Mouse (Mus musculus) embryonic facial prominence, embryonic 15.5 days (tissue): Measurements from ENCODE around the gene Cox7a2l. TPM values are rescaled to one million over a fixed set of nuclear protein-coding genes. Genes with fewer than 3 reads are reported as not detected.

Experiments used
- ATAC-seq: fragments of 200-750 bp; cut with Nextera tagmentation; 2 replicates; pipeline ENCODE4 v1.8.0; 2017; ENCODE audit warnings: low read depth, moderate TSS enrichment; ENCODE audit not compliant: insufficient number of reproducible peaks, low FRiP score, low TSS enrichment
- H3K27ac ChIP-seq: fragments of 300-500 bp; sonication (generic); replicated peaks from 2 replicates; pipeline ENCODE4 v1.5.1; 2015; ENCODE audit warnings: mild to moderate bottlenecking, inconsistent platforms
- H3K27me3 ChIP-seq: fragments of 300-500 bp; sonication (generic); 2 replicates; pipeline ENCODE4 v1.6.1; 2015; ENCODE audit warnings: inconsistent platforms
- H3K36me3 ChIP-seq: fragments of 300-500 bp; sonication (generic); 2 replicates; pipeline ENCODE4 v1.6.1; 2015; ENCODE audit warnings: mild to moderate bottlenecking, inconsistent platforms
- H3K4me1 ChIP-seq: fragments of 300-500 bp; sonication (generic); 2 replicates; pipeline ENCODE4 v1.6.1; 2015; ENCODE audit warnings: inconsistent platforms
- H3K4me2 ChIP-seq: fragments of 300-500 bp; sonication (generic); replicated peaks from 2 replicates; pipeline ENCODE4 v1.6.1; 2015; ENCODE audit warnings: mild to moderate bottlenecking, inconsistent platforms
- H3K4me3 ChIP-seq: fragments of 300-500 bp; sonication (generic); replicated peaks from 2 replicates; pipeline ENCODE4 v1.5.1; 2015; ENCODE audit warnings: mild to moderate bottlenecking, inconsistent platforms
- H3K9ac ChIP-seq: fragments of 300-500 bp; sonication (generic); 2 replicates; pipeline ENCODE4 v1.6.1; 2015; ENCODE audit warnings: inconsistent platforms
- H3K9me3 ChIP-seq: fragments of 300-500 bp; sonication (generic); replicated peaks from 2 replicates; pipeline ENCODE4 v1.6.1; 2016; ENCODE audit warnings: inconsistent platforms
- WGBS: fragments of 180-500 bp; shearing (Covaris S2); methylation state at CpG from one replicate; pipeline ENCODE4 v1.1.7; 2015; 5-methylcytosine and 5-hydroxymethylcytosine counted together
- polyA plus RNA-seq: library from polyadenylated mRNA; unstranded; fragments of >200 nt; fragmentation: Nextera tagmentation; extraction: Ambion mirVana; gene quantifications from 2 replicates; pipeline ENCODE4 v1.2.1, GENCODE M21; 2015

Cox7a2l gene
- polyA plus RNA-seq = 163 and 167 TPM in 2 replicates

DNA sequence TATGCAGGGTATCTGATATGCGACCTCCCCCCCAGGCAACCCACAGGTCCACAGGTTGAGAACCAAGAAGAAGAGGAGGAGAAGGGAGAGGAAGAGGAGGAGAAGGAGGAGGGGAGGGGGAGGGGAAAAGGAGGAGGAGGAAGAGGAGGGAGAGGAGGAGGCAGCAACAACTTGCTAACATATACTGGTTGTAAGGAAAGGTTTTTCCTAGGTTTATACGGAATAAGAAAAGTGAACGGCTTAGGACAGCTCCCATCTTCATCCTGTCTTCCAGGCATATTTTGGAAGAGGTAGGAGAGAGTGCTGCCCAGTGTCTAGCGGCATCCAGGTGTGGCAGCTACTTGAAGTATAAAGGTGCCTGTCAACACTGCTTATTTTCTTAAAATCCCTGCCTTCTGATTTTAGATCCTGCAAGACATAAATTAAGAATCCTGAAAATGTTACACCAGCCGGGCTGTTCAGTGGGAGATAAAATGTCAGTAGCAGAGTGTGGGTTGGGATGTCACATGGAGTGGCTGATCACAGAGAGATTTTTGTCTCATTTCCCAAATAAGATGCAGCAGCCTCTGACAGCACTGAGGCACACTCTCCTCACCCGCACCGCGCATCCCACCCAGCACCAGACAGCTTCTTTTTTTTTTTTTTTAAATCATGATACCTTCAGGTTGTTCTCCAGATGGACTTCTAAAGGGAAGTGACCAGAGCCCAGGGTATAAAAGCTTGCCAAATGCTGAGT, at the start of gene Cox7a2l:
Cox7a2l (minus strand) TSS at position 51 of the 736 bp plus-strand sequence.
- Histone ChIP-seq H3K4me1 (peaks cover 16% of the 10 kb centered on the region), H3K4me3 (no peak within 1 kb of the TSS), H3K36me3 (no peaks in the 10 kb centered on the region), H3K27ac (no peak within 1 kb of the TSS), H3K9me3 (no peaks in the 10 kb centered on the region), H3K9ac (no peak within 1 kb of the TSS), H3K27me3 (no peaks in the 10 kb centered on the region), H3K4me2 (no peak within 1 kb of the TSS)
- ATAC-seq = no peak
- WGBS = 87% methylated on average over 8 of the region's 8 CpGs

DNA sequence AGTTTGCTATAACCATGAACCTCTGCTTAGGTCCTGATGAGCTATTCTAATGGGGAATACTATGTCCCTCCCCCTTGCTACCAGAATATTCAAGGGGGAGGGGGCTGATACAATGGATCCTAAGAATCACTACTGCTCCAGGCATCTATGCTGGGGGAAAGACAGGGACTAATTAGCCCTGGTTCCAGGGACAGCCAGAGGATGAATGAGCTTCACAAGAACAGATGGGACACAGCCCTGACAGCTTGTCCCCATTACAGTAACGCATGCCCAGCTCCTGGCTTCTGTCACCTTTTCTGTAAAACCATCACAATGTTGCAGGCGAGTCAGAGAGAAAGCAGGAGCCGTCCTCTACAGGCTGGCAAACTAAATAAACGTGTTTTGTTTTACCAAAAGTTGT, 48.4 kb upstream of the Cox7a2l start:
- peaks cover 4% of the 10 kb centered on the region; the same call in 1 of the 2 replicates for H3K4me1 ChIP-seq
- H3K9me3 ChIP-seq = no peaks in the 10 kb centered on the region
- no peak overlapping the region for H3K4me3 ChIP-seq
- WGBS = 30% methylated on average over 4 of the region's 4 CpGs
- H3K36me3 ChIP-seq = no peaks in the 10 kb centered on the region
- H3K27ac ChIP-seq = no peak overlapping the region
- H3K27me3 ChIP-seq = no peaks in the 10 kb centered on the region
- no peak for ATAC-seq
- no peak overlapping the region for H3K9ac ChIP-seq
- no peak overlapping the region for H3K4me2 ChIP-seq

DNA sequence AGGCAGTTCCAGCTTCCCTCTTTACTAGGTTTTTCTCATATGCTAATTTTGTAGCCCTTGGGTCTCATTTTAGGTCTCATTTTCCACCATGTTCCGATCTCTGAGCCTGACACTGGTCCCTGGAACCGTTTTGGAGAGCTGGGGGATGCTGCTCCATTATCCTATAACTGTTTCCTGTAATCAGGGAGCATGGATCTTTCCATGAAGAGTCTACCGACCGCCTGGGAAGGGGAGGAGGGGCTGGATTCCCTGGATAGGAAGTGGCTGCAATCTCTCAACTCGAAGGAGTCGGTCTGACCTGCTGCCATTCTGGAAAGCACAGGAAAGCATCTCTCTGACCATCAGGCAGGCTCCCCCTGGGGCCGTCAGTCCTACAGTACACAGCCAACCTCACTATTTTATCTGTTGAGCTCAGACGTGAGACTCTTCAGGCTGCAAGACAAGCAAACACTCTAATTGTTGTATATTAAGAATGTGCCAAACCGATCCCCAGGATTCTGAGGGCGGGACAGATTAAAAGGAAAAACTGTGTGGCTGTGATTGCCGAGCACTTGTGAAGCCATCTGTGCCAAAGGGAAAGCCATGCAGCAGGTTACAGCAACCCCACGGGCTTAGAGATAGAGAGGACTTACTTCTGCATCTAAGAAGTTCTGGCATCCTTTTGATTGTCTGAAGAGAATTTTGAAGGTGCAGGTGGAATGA, 47.1 kb upstream of the Cox7a2l start:
- peak overlapping the region; percentile 24; the same call in 1 of the 2 replicates for H3K4me2 ChIP-seq
- WGBS = 42% methylated on average over 12 of the region's 12 CpGs

DNA sequence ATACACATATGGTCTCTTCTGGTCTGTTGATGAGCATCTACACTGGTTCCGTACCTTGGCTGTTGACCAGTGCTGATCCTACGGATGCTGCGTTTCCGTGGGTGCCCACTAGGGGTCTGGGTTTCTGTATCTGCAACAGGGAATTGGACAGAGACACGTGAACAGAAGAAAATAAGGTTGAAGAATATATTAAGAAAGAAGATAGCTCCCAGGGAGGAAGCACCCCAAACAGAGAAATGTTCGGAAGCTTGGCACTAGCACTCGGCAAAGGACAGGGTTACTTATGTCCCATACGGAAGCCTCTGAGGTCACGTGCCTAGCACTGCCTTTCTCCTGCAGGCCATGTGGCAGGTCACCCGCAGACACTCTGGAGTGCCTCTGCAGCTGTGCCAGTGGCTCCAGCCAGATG, 46.6 kb upstream of the Cox7a2l start:
- H3K9ac ChIP-seq = no peak overlapping the region
- no peaks in the 10 kb centered on the region for H3K9me3 ChIP-seq
- peaks cover 4% of the 10 kb centered on the region; the same call in 1 of the 2 replicates for H3K4me1 ChIP-seq
- 38% methylated on average over 10 of the region's 10 CpGs for WGBS
- no peaks in the 10 kb centered on the region for H3K27me3 ChIP-seq
- H3K36me3 ChIP-seq = no peaks in the 10 kb centered on the region
- peak overlapping the region; percentile 24; the same call in 1 of the 2 replicates for H3K4me2 ChIP-seq
- ATAC-seq = no peak
- no peak overlapping the region for H3K27ac ChIP-seq
- H3K4me3 ChIP-seq = peak overlapping the region; percentile 20; the same call in 1 of the 2 replicates

More for the DNA sequence above, 47.1 kb upstream of the Cox7a2l start:
- ATAC-seq = no peak
- H3K27ac ChIP-seq = no peak overlapping the region
- no peaks in the 10 kb centered on the region for H3K9me3 ChIP-seq
- no peaks in the 10 kb centered on the region for H3K36me3 ChIP-seq
- no peaks in the 10 kb centered on the region for H3K27me3 ChIP-seq
- peak overlapping the region; percentile 20; the same call in 1 of the 2 replicates for H3K4me3 ChIP-seq
- H3K4me1 ChIP-seq = peaks cover 4% of the 10 kb centered on the region; the same call in 1 of the 2 replicates
- no peak overlapping the region for H3K9ac ChIP-seq

DNA sequence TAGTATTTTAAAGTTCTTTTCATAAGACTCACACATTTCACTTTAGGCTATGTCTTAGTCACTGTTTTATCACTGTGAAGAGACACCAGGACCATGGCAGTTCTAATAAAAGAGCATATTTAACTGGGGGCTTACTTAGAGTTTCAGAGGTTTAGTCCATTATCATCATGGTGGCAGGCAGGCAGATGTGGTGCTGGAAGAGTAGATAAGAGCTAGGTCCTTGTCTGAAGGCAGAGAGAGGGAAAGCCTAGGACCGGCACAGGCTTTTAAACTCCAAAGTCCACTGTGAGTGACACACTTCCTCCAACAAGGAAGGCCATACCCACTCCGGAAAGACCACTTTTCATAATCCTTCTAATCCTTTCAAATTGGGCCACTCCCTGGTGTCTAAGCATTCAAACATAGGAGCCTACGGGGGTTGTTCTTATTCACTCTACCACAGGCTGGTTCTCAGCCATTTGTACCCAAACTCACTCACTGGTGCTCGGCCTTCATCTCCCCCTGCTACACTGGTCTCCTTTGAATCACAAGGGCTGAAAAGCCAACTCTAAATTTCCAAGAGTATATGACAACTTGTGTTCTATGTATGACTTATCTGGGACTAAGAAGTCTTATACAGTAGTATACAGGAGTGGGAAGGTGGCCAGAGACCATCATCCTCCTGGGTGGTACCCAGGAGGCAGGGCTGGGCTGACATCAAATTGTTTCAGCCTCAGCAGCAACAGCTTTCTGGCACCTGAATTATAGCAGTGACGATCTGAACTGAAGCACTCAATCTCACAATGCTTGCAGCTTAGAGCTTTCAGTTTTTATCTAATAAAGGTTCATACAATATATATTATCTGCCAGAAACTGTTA, 45.3 kb upstream of the Cox7a2l start:
- 89% methylated on average over 5 of the region's 5 CpGs for WGBS
- H3K4me3 ChIP-seq = no peak overlapping the region
- no peak for ATAC-seq

DNA sequence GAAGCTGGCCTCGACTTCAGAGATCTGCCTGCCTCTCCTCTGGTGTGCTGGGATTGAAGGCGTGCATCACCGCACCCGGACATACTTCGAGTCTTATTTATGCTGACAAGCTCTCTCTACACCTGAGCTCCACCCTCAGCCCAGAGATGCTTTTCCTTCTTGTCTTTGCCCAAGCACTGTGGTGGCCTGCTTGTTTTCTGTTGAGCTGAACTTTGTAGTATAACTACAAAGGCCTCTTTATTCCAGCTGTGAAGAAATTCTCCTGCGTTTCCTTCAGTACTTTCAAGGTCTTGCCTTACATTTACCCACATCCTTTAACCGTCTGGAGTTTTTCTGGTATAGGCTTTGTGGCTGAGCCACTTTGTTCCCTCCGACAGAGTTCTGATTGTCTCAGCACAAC, 42.0 kb upstream of the Cox7a2l start:
- no peak overlapping the region for H3K27ac ChIP-seq
- H3K4me1 ChIP-seq = no peaks in the 10 kb centered on the region; the same call in 1 of the 2 replicates
- H3K36me3 ChIP-seq = no peaks in the 10 kb centered on the region
- H3K9me3 ChIP-seq = no peaks in the 10 kb centered on the region
- H3K4me2 ChIP-seq = no peak overlapping the region
- H3K4me3 ChIP-seq = no peak overlapping the region
- no peak overlapping the region for H3K9ac ChIP-seq
- 54% methylated on average over 8 of the region's 8 CpGs for WGBS
- H3K27me3 ChIP-seq = no peaks in the 10 kb centered on the region
- ATAC-seq = no peak

More for the DNA sequence above, 45.3 kb upstream of the Cox7a2l start:
- H3K27ac ChIP-seq = no peak overlapping the region
- H3K27me3 ChIP-seq = no peaks in the 10 kb centered on the region
- no peak overlapping the region for H3K4me2 ChIP-seq
- H3K9me3 ChIP-seq = no peaks in the 10 kb centered on the region
- peaks cover 4% of the 10 kb centered on the region; the same call in 1 of the 2 replicates for H3K4me1 ChIP-seq
- H3K9ac ChIP-seq = no peak overlapping the region
- H3K36me3 ChIP-seq = no peaks in the 10 kb centered on the region

DNA sequence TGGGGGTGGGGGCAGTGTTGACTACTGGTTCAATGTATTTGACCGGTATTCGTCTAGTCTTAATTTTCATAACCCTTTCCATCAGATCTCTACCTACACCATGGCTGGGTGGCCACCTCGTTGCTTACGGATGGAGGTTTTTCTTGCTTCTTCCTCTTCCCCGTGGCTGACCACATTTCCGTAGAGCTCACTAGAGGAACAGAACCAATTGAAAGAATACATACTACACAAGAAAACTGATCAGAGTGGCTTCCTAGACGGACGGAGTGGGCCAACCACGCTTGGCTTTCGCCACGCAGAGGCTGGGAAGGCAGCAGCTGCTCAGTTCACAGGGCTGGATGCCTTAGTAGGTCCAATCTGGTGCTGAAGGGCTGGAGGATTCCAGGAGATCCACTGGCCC, 38.7 kb upstream of the Cox7a2l start:
- Histone ChIP-seq H3K27me3 (no peaks in the 10 kb centered on the region), H3K4me1 (no peaks in the 10 kb centered on the region), H3K9me3 (no peaks in the 10 kb centered on the region), H3K4me3 (no peak overlapping the region), H3K4me2 (no peak overlapping the region), H3K36me3 (no peaks in the 10 kb centered on the region), H3K9ac (no peak overlapping the region), H3K27ac (no peak overlapping the region)
- no peak for ATAC-seq
- WGBS = 93% methylated on average over 11 of the region's 11 CpGs

DNA sequence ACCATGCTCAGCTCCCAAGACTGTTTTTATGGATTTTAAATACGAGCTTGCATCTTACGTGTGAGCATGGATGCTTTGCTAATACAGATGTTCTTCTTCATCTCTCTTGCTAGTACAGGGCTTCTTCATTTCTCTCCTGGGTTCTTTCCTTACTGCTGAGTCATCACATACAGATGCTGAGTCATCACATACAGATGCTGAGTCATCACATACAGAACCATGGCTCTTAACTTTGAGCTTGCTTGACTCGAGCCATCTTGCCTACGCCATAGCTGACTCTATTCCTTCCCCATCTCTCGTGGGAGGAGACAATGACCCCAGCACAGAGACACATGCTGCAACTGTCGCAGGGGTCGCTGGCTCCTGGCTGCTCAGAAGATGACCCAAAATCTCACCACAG, 37.9 kb upstream of the Cox7a2l start:
- no peak overlapping the region for H3K4me3 ChIP-seq
- no peak overlapping the region for H3K4me2 ChIP-seq
- no peaks in the 10 kb centered on the region for H3K27me3 ChIP-seq
- H3K4me1 ChIP-seq = no peaks in the 10 kb centered on the region
- no peak overlapping the region for H3K27ac ChIP-seq
- ATAC-seq = no peak
- no peak overlapping the region for H3K9ac ChIP-seq
- 88% methylated on average over 7 of the region's 7 CpGs for WGBS
- no peaks in the 10 kb centered on the region for H3K9me3 ChIP-seq
- no peaks in the 10 kb centered on the region for H3K36me3 ChIP-seq

DNA sequence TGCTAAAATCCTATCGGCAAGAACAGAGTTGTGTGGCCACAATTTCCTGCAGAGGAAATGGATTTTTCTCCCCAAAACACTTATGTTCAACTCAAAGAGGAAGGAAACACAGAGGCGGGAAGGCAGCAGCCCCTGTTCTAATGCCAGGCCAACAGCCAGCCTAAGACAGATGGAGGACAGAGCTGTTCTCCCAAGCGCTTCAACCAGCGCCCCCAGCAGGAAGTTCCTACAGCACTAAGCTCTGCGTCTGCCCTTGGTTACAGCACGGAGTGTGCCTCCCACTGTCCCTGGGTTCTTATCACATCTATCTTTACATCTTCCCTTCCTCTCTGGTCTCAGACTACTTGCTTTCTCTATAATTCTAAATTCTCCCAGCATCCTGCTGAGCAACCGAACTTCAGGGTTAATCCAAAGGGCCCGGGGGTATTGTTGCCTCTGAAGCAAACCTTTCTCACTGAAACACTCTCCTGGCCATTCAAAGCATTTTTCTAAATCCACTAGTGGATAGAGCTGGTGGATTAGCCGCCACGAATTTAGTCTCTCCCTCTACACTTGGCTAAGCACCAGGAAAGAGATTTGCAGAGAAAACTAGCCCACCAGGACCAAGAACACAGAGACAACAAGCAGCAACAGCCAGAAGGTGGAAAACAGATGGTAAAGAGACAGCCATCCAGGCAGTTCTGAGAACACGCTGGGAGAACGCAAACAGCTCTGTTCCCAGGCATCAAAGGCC, 31.5 kb upstream of the Cox7a2l start:
- peaks cover 35% of the 10 kb centered on the region for H3K27me3 ChIP-seq

DNA sequence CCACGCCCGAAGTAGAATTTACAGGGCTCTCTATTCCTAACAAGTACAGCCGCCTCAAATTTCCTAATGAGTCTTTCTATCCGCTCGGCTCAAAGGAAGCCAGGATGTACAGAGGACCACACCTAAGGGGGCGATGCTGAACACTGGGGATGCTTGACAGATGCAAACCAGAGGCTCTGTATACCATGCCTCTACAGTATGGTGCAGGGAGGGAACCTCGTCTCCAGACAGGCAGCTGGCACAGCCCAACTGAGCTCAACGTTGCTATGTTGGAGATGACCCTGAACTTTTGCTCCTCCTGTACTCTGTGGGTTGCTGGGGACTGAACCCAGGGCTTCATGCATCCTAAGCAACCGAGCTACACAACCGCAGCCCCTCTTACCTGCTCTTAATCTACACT, 30.0 kb upstream of the Cox7a2l start:
- no peaks in the 10 kb centered on the region for H3K9me3 ChIP-seq
- H3K4me2 ChIP-seq = no peak overlapping the region
- 40% methylated on average over 10 of the region's 10 CpGs for WGBS
- no peak for ATAC-seq
- peaks cover 35% of the 10 kb centered on the region for H3K27me3 ChIP-seq
- H3K27ac ChIP-seq = no peak overlapping the region
- H3K4me1 ChIP-seq = peaks cover 9% of the 10 kb centered on the region; the same call in 1 of the 2 replicates
- H3K9ac ChIP-seq = no peak overlapping the region
- no peaks in the 10 kb centered on the region for H3K36me3 ChIP-seq
- H3K4me3 ChIP-seq = no peak overlapping the region

More for the DNA sequence above, 31.5 kb upstream of the Cox7a2l start:
- ATAC-seq = no peak
- Histone ChIP-seq H3K4me1 (peaks cover 9% of the 10 kb centered on the region; the same call in 1 of the 2 replicates), H3K9ac (no peak overlapping the region), H3K27ac (no peak overlapping the region), H3K9me3 (no peaks in the 10 kb centered on the region), H3K36me3 (no peaks in the 10 kb centered on the region), H3K4me3 (no peak overlapping the region), H3K4me2 (no peak overlapping the region)
- WGBS = 18% methylated on average over 12 of the region's 12 CpGs
